Mouse (Mus musculus) frontal cortex, postnatal 14 days (tissue): Measurements from ENCODE around the gene Pak4.

ENCODE experiments used
- DNase-seq, 2 experiments: peaks; one replicate each; pipeline ENCODE4 v3.0.0; 2022; ENCODE audit warnings: low spot score in 2 of 2

Pak4 gene

DNA sequence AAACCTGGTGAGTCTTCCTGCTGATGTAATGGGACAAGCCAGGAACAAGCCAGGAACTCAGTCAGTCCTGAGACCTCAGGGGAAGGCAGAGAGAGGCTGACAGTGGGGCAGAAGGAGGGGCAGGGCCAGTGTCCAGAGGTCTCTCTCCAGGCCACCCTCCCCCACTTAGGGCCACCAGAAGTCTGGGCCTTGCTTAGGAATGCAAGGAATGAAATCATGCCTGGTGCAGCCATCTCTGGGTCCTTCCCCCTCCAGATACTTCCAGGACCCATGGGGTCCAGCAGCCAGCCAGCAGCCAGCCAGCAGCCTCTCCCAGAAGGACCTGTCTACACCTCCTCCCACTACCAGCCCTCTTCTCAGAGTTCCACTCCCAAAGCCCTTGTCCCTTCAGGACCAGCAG lies 10.3 kb downstream of the Pak4 start:
- DNase-seq = no peak

DNA sequence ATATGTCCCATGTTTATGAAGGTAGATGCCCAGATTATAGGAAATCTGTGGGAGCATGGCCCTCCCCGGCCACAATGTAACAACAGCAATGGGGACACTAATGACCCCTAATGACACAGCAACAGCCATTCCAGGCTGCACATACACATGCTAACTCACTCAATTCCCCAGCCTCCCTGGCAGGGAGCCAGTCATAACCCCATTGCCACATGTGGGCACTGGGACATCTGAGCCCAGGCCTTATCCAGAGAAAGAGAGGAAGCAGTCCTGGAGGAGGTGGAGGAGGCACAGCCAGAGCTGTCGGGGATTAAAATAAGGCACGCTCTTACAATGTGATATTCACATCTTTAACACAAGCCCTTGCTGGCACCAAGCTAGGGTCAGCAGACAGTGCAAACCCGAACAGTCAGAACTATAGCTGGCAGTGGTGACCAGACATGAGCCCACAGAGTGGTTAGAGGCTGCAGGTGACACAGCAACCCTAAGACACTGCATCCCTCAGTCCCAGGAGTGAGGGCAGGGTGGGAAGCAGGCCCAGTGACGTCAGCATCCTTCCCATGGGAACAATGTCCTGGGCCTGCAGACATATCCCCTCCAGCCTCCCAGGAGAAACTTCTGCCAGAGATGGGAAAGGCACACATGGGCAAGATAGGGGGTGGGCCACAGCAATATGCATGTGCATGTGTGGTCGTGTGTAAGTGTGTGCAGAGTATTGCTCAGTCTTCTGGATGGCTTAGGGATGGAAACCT lies 11.1 kb downstream of the Pak4 start:
- no peak for DNase-seq

DNA sequence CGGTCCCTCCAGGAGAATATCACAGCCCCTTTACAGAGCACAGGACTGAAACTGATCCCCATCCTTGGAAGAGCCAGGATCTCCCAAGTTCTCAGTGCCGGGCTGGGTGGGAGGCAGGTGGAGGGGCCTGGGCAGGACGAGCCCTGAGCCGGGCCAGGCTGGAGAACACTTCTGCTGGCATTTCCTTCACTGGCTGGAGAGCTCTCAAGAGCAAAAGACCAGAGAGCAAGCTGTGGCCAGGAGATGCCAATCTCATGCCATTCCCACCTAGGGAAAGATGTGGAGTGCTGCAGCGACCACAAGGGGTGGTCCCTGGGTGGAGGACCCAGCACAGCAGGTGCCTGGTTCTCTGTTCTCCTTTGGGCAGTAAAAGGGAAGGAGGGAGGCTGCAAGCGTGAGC lies 13.0 kb downstream of the Pak4 start:
- no peak for DNase-seq

DNA sequence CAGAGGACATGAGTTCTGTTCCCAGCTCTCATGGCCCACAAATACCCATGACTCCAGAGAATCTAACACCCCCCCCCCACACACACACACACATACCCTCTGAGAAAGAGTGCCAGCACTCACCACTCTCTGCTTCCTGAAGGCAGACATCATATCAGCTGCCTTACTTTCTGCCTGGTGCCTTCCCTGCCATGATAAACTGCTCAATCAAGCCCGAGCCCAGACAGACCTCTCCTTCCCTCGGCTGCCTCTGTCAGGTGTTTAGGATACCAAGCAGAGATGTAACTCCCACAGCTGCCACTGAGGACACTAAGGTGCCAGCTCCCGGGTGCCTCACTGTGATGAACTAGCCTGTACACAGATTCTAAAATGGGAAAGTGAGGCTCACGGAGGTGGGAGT lies 13.5 kb downstream of the Pak4 start:
- DNase-seq = no peak

DNA sequence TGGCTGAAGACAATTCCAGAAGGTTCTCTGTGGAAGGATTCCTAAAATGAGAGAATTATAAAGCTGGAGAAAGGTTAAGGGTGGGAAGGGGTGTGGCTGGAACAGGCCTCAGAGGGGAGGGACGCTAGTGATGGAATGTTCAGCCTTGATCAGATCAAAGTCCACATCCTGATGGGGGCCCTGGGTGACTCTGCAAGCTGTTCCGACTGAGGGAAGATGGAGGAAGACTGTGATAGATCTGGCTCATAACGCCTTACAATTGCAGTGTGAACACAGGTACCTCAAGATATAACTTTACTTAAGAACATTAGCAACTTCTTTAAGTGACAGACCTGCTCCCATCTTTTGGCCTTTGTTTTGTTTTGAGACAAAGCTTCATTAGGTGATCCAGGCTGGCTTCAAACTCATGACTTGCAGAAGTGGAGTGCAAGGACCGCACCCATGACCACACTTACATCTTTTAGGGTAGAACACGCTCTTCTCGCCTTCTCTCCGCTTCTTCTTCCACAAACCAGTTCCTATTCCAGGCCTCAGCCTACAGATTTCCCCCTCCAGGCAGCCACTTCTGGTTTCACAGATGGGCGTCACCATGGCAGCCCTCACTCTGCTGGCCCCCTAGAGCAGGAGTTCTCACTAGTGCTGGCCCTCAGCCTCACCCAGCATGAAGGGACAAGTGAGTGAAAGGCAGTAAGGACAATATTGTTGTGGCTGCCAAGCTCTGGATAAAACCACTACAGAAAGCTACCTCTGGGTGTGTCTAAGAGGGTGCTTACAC lies 14.2 kb downstream of the Pak4 start:
- no peak for DNase-seq

DNA sequence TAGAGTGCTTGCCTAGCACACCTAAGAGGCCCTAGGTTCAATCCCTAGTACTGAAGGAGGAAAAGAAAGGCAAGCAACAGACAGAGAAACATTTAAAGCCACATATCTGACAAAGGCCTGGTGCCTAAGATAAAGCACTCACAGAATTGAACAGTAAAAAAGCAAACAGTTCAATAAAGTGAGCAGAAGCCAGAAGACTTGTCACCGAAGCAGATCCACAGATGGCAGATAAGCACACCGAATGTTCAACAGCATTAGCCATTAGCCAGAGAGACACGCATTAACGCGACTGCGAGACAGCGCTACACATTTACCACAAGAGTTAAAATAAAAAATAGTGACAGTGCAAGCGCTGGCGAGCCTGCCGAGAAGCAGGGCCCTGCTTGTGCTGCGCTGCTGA lies 15.1 kb downstream of the Pak4 start:
- no peak for DNase-seq

DNA sequence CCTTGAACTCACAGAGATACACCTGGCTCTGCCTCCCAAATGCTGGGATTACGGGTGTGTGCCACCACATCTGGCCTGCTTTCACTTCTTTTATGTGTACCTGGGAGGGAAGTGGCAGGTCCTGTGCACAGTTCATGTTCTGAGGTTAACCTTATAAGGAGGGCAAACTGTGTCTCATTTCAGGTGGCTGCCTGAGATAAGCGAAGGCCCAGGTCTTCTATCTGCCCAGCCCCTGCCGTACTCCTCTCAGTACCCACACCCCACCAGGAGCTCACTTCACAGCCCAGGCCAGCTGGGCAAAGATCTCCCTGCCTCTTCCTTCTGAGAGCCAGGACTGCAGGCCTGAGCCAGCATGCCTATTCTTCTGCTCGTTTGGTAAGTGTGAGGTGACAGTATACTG lies 16.3 kb downstream of the Pak4 start:
- no peak for DNase-seq

DNA sequence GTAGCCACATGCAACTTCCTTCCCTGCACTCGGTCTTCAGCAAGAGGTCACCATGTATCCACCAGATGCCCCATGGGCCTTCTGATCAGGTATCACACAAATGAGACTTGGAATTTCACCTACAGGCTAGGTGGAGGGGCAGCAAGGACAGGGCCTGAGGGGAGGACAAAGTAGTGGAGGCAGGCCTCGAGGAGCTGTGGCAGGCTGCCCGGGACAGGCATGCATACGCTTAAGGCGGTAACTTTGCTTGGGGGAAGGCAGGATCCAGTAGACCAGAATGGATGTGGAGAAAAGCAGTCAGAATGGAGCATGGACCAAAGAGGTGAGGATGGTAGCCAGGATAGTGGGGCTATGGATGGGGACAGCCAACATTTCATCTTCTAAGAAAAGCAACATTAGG lies 18.2 kb downstream of the Pak4 start:
- DNase-seq = no peak

DNA sequence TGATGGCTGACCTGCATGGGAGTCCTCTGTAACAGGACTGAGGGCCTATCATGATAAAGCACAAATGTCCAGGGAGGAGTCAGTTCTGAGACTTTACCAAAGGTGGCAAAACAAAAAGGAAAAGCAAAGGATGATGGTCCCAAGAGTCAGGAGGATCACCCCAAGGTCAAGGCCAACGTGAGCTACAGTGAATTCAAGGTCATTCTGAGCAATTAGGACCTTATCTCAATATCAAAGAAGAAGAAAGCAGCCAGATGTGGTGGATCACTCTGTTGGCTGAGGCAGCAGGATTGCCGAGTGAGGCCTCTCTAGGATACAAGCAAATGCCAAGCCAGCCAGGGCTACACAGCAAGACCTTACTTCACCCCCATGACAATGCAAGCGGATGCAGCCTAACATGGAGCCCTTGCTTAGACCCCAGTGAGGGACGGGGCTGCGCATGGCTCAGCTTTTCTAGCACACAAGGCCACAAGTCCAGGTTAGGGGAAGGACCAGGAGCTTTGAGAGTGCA lies 19.4 kb downstream of the Pak4 start:
- no peak for DNase-seq

DNA sequence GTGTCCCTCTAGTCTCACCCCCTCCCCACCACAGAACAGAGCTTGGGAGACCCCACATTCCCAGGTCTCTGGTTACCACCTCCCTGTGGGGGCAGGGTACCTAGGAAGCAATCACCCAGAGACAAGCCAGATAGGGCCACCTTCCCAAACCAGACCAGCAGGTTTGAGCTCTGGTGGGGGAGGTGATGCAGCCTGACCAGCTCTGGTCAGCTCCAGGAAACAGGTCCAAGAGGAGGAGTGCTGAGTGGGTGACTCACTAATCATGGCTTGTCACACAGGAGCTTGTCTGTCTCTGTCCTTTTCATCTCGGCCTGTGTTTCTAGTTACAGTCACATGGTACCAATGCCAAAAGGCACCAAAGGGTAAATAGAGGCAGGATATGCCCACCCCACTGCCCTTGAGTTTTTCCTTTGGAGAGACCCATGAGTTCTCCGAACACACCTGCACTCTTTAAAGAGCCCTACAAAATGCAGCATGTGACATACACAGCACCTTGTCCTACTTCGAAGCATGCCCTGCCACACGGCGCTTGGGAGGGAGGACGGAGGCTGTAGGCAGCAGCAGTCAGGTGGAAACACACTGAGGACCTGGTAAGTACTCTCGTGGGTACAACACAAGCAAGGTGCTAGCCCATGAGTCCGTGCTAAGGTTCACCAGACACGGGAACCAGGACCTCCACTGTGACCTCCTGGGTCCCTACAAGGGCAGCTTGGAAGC lies 20.0 kb downstream of the Pak4 start:
- no peak for DNase-seq

DNA sequence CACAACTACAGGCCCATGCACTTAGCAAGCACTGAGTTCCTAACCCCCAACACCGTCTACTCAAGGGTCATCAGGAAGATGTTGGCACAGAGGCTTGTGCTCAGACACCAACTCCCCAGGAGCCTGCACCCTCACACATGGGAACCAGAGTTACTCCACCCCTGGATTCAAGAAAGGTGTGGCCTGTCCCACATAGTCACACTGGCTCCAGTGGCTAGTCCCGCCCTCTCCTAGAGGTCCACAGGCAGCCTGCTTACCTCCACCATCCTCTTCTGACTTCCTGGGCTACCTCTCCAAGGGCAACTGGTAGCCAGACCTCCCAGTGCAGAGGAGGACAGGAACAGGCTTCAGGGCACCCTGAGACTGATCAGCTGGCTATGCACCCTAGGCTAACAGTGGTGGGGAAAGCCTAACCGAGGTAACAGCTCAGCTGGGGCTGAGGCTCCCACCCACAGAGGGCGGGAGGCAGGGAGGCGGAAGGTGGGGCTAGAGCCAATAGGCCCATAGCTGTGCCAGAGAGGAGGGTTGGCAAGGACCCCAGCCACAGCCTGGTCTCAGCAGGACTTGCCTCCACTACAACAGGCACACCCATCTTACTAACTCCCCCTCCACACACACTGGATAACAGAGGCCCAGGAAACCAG lies 21.6 kb downstream of the Pak4 start:
- no peak for DNase-seq

DNA sequence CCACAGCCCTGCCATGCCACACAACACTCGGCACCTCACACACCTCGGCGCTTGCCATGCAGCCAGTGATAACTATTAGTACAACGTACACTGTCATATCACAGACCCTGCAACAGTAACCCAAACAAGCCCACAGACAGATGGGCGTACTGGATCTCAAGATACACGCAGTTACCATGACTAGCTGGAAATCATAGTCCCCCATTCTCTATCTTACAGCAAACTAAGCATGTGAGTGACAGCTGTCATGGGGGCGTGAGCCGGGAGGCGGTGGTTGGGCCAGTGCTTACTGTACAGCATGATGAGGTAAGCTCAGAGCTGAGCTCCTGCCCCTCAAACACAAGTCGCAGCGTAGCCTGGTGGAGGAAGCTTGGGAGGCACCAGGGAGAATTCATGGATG lies 22.4 kb downstream of the Pak4 start:
- no peak for DNase-seq

DNA sequence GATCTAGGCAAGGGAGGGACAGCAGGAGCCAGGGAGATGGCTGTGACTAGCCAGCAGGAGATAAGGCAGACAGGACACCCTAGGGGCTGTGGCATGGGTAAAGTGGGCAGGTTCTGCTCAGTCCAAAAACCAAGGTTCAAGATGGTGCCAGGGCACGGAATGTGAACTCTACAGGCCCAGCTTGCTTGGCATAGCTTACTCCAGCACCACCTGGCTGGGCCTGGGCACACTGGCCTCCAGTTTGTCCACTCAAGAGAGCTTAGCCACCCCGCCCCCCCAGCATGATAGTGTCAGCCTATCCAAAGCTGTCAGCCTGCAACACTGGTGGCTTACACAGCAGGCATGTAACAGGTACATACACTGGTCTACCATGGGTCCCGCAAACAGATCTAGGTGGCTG lies 24.7 kb downstream of the Pak4 start:
- DNase-seq = no peak

DNA sequence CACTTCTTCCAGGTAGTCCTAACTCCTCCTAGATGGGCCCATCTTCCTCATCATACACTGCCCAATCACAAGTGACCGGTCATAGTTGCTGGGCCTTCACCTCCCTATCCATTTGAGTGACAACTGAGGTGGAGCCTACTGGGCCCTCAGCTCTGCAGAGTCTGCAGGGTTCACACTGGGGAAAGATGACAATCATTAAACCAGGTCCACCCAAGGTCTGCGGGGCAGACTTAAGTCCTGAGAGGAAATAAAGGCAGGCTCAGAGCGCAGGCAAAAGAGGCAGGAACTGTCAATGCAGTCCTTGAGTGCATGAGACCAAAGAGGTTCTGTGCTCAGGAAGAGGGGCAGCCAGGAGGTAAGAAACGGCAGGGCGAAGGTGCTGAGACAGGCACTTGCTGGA lies 25.3 kb downstream of the Pak4 start:
- DNase-seq = no peak

DNA sequence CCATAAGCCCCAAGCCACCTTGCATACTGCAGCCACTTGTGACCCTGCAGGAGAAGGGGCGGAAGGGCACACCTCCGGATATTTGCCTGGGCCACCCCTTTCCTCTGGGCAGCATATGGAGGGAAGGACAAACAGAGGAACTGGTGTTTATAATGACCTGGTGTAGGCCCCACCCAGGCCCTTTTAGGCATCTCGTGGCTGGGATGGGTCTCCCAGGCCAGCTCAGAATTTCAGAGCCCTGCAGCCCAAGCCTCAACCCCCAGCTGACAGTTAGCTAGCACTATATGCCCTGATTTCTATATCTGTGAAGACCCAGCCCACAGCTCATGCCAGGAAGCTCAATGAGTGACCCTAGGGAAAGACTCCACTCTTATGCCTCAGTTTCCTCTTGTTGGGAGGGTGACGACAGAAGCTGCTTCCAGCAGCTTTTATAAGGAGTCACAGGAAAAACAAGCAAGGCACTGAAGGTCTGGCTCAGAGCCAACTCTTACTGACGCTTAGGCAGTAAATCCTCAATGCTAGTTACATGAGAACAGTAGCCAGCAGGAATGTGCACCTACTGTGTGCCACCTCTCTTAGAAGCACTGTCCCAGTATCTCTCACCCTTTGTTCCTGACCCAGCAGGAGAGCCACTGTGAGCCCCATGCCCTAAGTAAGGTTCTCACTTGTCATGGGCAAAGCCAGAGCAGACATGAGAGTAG lies 26.9 kb downstream of the Pak4 start:
- DNase-seq = no peak

DNA sequence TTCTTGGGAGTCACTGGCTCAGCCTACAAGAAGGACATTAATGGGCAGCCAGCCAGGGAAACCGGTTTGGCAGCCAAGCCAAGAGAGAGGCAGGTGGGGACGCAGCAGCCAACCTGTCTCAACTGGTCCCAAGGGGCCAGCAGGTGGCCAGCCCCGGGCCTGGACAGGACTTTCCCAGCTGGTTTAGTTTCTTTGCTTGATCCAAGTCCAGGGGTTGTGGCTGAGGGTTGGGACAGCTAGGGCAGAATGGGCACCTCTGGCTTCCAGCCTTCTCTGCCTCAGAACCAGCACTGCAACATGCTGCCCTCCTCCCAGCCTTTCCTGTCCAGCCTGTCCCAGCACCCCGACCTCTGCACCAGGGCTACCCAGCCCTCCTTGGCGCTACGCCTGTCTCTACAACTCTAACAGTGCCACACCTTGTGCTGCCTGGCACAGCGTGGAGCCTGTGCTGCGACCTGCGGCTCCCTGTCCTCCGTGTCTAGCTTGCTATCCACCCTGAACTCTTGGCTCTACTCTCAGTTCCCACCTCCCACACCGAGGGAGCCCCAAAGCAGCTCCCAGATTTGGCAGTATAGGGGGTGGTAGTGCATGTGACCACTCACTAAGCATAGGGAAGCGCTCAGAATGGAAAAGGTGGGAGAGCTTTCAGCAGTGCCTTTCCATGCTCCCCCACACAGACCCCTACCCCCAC lies 27.5 kb downstream of the Pak4 start:
- no peak for DNase-seq

DNA sequence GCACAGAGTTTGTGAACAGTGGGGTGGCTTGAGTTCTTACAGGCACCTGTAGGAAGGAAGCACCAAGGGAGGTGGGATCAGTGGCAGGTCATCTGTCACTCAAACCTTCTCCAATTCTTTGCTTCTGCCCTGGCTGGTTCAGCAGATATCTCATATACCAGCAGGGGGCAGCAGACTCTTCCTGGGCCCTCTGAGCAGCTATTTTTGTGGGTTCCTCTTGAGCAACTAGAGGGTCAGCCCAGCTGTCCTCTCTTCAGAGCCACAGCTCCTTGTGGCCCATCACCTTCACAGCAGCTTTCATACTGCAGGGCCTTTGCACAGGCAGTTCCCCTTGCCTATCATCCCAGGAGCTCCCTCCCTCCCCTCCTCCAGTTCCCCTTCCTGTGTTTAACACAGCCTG lies 29.7 kb downstream of the Pak4 start:
- peak in 1 of 2 experiments; percentile 51 for DNase-seq

DNA sequence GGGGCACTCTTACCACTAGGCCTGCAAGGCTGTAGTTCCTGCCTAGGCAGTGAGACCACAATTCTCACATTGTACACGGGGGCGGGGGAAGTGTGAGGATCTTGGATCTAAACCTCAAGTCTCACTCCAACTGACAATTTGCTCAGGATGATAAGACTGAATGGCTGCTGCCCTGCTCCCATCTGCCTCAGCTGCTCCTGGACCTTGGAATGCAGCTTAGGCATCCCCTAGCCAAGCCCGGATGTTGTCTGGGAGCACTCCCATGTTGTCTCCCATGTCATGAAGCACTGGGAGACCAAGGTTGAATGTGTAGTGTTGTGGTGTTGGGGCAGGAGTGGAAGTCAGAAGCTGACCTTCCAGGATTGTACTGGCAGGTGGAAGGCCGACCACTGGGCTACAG lies 30.4 kb downstream of the Pak4 start:
- DNase-seq = no peak

DNA sequence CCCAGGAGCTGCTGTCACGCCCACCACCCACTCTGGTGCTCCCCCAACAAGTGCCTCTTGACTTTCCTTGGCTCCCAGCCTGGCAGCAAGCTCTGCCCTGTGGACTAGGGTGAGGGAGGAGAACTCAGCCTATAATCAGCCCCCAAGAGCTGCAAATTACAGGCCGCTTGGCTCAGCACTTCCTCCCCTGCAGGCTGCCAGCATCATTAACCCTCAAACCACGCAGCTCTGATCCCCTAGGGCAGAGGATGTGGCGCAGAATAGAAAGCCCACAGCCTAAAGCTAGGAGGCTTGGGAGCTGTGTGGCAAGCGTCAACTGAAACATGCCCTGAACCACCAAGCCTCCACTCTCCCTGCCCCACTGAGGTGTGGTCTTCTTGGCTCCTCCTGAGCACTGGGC lies 32.6 kb downstream of the Pak4 start:
- no peak for DNase-seq

DNA sequence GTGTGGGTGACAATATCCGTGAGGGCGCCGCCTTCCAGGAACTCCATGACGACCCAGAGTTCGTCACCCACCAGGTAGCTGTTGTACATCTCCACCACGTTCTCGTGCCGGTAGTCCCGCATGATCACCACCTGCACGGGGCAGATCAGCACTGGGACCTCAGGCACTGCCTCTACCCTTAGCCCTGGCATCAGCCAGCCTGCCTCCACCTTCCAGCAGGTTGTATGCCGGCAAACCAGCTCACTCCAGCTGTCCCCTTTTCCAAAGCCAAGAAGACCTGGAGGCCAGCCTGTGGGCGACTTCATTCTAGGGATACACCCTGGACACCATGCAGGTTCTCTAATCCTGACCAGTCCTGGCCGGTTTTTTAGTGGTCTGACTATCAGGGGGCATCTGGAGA lies 35.0 kb downstream of the Pak4 start:
- no peak for DNase-seq

DNA sequence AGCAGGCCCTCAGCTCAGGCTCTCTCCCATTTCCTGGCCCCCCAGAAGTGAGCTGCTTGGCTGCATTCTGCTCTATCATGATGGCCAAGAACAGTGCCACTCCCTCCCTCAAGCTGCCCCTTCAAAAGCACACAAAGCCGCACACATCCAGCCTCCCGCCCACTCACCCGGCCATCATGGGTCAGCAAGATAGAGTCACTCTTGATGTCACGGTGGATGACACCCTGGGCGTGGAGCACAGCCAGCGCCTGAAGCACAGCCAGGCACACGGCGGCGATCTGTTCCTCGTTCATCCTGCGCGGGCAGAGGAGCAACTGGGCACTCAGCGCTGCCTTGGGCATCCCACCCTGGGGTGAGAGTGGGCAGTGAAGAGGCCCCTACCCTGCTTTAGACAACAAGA lies 35.6 kb downstream of the Pak4 start:
- DNase-seq = no peak
